Mouse (Mus musculus) heart, adult 11 months (tissue): ENCODE data around the gene Pakap.

Experiments
- DNase-seq: peaks from one replicate; pipeline ENCODE4 v3.0.0; 2022

Pakap gene

DNA sequence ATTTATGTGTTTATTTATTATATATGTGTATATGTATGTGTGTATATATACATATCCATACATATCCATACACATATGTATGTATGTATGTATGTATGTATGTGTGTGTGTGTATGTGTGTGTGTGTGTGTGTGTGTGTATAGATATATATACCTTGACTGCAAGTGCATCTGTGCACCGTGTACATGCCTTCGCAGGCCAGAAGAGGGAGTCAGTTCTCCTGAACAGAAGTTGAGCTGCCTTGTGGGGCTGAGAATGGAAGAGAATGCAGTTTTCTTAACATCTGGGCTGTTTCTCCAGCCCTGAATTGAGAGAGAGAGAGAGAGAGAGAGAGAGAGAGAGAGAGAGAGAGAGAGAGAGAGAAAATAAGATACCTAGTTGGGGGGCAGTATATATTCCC, 155.7 kb downstream of the Pakap start:
- no peak for DNase-seq

GRCm38 (mm10) chr4:57725569-57725968, 157.6 kb downstream of the Pakap start:
- DNase-seq, result no peak

GRCm38 (mm10) chr4:57728611-57729183, 160.7 kb downstream of the Pakap start:
- no peak for DNase-seq

DNA sequence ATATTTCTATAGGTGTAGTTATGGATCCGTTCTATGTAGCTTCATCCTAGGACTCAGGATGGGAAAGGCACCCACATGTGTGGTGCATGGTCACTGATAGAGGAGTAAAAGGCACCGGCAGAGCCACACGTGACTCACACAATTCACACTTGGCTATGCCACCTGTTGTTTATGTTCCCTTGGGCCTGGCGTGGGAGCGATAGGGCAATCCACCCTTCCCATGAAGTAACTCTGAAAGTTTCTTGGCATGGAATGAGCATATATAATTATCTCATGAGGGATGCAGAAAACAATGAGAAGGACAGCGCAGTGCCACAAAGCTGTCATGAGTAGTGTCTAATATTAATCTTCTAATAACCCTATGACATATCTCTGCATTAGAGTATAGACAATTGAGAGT, 162.1 kb downstream of the Pakap start:
- DNase-seq, result no peak

DNA sequence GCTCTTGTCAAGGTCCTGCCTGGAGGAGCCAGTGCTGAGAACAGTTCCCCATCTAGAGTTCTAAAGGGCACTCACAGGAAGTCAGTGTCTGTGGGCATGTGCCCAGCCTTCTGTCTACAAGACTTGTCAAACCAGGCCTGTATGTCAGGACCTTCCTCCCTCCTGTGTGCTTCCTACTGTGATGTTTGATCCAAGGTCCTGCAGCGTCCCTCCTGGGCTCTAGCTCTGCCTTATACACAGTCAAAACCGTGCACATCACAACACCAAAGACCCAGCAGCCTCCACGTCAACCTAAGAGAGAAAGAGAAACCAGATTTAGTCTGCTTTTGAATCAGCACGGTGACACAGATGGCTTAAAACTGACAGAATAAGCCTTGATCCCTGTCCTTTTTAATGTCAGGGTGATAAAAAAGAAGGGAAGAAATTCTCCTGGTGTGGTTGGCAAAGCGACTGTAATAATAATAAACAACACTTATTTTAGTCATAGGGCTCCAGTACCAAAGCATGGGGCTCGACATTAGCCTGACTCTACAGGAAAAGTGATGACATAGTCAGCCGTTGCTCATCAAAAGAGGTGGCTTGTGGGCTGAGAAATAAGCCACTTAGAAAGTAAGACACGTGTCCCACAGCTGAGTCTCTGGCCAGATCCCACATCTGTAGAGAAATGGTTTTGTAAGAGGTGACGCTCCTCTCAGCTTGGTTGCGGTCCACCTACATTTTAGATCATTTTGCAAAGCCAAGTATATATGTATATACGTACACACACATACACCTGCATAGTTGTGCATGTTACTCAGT, 163.0 kb downstream of the Pakap start:
- no peak for DNase-seq

- DNase-seq, result no peak
Measured at GRCm38 (mm10) chr4:57732351-57732750, 164.4 kb downstream of the Pakap start.

DNA sequence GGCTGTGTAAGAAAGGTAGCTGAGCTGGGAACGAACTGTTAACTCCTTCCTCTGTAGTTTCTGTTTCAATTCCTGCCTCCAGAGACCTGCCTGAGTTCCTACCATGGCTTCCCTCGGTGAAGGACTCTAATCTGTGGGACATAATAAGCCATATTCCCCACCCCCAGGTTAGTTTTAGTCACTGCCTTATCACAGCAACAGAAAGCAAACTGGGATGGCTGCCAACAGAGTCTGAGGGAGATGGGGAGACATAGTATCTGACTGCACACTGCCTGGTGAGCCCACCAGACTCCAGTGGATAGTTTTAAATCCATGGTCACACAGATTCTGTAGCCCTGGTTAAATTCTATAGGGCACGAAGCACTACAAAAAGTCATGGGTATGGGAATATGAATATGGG, 165.5 kb downstream of the Pakap start:
- DNase-seq, result peak; percentile 93

- no peak for DNase-seq
Measured at GRCm38 (mm10) chr4:57735426-57735825, 167.4 kb downstream of the Pakap start.

- DNase-seq, result no peak
Measured at GRCm38 (mm10) chr4:57738856-57739552, 171.0 kb downstream of the Pakap start.

GRCm38 (mm10) chr4:57743325-57743929, 175.4 kb downstream of the Pakap start:
- DNase-seq, result no peak

GRCm38 (mm10) chr4:57750651-57751050, 182.7 kb downstream of the Pakap start:
- peak; percentile 94 for DNase-seq

DNA sequence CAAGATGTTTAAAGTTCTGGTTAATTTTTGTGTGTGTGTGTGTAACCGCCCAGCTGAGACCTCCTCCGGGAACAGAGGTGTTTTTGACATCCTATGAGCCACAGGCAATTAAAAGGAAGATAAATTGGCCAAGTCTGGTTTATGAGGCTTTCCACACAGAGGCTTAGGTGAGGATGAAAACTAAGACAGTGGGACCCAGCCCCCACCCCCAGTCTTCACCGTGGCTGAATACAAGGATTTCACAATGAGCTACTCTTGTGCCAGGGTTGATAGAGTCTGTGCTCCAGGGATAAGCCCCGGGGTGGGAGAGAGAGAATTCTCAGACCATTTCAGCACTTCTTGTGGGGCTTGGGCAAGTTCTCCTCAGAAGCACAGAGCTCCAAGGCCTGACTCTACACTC, 183.1 kb downstream of the Pakap start:
- DNase-seq, result no peak

GRCm38 (mm10) chr4:57751566-57751965, 183.6 kb downstream of the Pakap start:
- DNase-seq, result no peak

DNA sequence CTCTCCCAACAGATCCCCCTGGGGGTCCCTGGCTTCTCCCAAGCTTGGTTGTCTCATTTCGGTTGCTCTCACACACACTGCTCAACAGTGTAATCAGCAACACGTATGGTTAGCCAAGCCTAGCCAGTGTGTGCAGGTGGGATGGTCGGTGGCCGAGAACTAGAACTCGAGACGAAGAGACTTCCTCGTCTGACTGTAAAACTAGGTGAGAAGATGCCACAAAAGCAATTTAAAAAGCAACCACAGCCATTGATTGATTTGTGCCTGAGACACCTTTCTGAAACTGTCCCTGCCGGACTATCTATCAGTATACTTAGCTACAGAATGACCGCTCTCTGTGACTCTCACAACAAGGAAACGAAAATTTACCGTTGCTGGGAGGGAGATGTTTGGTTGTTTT, 187.1 kb downstream of the Pakap start:
- no peak for DNase-seq

- DNase-seq, result peak; percentile 95
Measured at GRCm38 (mm10) chr4:57757997-57758396, 190.0 kb downstream of the Pakap start.

DNA sequence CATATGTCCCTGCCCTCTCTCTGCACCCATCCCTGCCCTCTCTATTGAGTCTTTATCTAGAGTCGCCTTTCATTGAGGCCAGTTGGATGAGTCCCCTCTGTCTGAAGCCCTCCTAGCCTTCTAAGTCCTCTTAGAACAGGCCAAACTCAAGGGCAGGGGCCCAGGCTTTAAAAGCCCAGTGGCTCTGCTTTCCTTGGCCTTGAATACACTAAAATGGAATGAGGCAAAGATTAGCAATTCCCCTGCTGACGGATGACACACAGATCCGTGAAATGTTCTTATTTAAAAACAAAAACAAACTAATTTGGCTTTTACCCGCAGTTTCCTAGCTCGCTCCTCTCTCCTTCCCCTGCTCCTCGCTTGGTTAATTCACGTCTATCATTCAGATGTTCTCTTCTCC, 194.4 kb downstream of the Pakap start:
- peak; percentile 94 for DNase-seq

GRCm38 (mm10) chr4:57764392-57764791, 196.4 kb downstream of the Pakap start:
- no peak for DNase-seq

- DNase-seq, result peak; percentile 93
Measured at GRCm38 (mm10) chr4:57764926-57765325, 196.9 kb downstream of the Pakap start.

GRCm38 (mm10) chr4:57765806-57766205, 197.8 kb downstream of the Pakap start:
- DNase-seq, result no peak

- DNase-seq, result peak; percentile 95
Measured at GRCm38 (mm10) chr4:57769007-57769406, 201.0 kb downstream of the Pakap start.

DNA sequence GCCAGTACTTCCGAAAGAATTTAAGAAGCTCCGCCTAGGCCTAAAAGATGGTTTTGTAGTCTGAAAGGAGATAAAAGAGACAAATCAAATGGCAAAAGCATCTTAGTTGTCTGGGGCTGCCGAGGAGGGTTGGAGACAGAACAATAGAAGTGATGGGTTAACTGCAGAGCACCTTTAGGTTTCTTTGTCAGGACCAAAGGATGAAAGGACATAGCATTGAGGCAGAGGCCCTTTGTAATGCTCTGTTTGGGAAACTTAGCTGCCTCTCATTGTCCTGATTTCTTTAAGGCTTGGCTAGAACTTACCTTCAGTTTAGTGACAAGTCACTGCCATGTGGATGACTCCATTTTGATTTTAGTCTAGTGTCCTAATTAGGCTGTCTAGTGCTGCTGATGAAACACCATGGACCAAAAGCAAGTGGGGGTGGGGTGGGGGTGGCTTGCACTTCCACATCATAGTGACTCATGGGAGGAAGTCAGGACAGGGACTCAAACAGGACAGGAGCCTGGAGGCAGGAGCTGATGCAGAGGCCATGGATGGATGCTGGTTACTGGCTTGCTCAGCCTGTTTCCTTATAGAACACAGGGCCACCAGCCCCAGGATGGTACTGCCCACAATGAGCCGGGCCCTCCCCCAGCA, 202.3 kb downstream of the Pakap start:
- no peak for DNase-seq

DNA sequence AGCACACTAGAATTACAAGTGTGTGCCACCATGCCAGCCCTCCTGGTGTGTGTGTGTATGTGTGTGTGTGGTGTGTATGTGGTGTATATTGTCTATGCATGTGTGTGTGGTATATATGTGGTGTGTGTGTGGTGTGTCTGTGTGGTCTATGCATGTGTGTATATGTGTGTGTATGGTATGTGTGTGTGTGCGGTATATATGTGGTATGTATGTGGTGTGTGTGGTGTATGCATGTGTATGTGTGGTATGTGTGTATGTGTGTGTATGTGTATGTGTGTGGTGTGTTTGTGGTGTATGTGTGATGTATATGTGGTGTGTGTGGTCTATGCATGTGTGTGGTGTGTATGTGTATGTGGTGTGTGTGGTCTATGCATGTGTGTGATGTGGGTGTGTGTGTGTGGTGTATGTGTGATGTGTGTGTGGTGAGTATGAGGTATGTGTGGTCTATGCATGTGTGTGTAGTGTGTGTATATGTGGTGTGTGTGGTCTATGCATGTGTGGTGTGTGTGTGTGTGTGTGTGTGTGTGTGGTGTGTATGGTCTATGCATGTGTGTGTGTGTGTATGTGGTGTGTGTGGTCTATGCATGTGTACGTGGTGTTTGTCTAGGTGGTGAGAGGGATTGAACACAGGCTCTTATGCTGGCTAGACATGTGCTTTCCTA, 203.7 kb downstream of the Pakap start:
- DNase-seq, result no peak
